Mouse (Mus musculus) adrenal gland, postnatal 25 days (tissue): ENCODE results near the gene Rbmx. TPM values are rescaled to one million over a fixed set of nuclear protein-coding genes. Genes with fewer than 3 reads are reported as not detected.

Experiments used
- DNase-seq: peaks from one replicate; pipeline ENCODE4 v3.0.0; 2021; ENCODE audit warnings: mixed read lengths
- long read RNA-seq: library from polyadenylated mRNA; stranded (forward); transcript quantifications from one replicate; pipeline ENCODE4 v2.0.0, GENCODE M21; 2021
- total RNA-seq: library from RNA; stranded (reverse); gene quantifications from 2 replicates; pipeline ENCODE4 v1.2.3, GENCODE M21; 2021

Rbmx gene
- total RNA-seq: 30.8 and 33.0 TPM in 2 replicates
- long read RNA-seq, transcript Rbmx-205 (10 exons, 2,139 nt): major isoform, 9 of 26 reads
- long read RNA-seq, partial matches to known transcripts: 0 of 26 reads
- long read RNA-seq, other reads (novel, unspliced or antisense): 13 of 26 reads

DNA sequence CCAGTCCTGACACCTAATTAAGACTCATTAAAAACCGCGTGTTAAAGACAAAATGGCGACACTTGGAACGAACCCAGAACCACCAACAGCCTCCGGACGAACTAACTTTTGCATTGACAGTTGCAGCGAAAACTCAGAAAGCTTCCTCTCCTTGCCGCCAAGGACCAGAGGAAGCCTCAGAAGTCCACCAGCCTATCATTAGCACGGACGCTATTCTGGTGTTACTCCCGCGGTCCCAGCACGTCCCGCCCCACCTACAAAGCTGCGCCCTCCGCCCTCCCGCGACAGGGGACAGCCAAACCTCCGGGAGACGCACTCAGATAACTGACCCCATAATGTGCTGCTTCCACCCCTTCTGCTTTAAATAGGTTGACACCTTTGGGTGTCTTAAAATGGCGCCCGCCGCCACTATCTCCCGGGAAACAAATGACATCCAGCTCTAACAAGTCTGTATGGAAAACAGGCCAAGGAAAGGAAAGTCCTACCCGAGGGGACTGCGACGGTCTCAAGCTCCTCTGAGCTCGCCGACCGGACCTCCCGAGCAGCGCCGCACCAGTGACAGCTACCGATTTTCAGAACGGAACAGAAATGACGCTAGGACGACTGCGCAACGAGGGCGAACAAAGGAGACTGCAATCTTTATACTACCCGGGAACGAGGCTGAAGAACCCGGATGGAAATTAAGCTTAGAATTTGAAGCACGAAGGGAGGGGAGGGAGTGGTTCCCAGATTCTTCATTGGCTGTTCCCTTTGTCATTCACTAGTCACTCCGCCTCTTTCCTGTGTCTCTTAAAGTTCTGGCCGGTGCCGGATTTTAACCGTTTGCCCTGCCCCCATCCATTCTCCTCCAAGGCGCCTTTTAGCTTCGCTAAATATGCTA is at the start of gene Rbmx:
TSS of gene Rbmx (minus strand) at position 670 of the 880 bp plus-strand sequence.
- peak; percentile 68 for DNase-seq

DNA sequence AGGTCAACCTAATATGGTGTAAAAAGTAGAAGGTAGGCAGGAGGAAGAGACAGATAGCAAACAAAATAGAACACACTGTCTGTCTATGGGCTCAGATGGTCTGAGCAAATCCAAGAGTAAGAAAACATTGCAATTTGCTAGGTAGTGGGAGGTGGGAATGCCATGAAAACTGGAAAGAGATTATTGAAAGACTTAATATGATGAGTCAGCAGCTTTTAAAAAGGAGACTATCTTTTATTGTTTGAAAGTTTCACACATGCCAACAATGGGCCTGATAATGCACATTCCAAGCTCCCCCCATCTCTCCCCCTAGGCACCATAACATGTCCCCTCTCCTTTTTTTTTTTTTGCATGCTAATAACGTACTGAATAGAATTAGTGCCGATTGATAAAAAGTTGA is 41.1 kb upstream of the Rbmx start:
- DNase-seq: no peak

DNA sequence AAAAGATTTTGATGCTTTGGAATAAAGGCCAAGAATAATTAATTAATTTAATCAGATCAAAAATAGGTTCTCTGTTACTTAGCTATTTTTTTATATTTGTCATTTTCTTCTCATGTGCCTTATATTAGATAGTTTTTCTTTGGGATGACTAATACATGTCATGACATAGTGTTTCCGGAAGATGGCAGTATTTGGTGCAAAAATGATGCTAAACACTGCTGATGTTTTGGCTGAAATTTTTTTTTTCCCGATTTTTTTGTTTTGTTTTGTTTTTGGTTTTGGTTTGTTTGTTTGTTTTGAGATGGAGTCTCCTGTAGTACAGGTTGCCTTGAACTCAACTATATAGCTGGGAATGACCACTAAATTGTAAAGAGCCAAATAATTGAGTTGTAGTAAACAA is 38.8 kb upstream of the Rbmx start:
- DNase-seq: no peak

DNA sequence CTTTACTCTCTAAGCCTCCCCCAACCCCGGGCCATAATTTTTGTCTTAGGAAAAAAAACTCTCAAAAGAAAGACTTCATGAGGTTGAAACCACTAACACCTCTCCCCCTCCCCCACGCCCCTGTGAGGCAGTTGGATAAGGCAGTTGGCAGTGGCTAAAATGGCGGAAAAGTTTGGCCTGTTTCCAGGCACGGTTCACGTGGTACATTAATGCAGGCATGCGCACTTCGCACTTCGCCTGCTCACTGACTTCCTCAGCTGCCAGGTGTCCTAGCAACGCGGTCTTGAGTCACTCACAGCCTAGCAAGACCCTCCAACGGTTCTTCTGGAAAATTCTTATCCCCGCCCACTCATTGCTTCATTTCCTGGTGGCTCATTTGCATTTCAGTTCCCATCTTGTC is 15.9 kb upstream of the Rbmx start, which contains the start of gene Gm364:
TSS of gene Gm364 (plus strand) at position 386 of the 400 bp plus-strand sequence.
- DNase-seq: no peak

DNA sequence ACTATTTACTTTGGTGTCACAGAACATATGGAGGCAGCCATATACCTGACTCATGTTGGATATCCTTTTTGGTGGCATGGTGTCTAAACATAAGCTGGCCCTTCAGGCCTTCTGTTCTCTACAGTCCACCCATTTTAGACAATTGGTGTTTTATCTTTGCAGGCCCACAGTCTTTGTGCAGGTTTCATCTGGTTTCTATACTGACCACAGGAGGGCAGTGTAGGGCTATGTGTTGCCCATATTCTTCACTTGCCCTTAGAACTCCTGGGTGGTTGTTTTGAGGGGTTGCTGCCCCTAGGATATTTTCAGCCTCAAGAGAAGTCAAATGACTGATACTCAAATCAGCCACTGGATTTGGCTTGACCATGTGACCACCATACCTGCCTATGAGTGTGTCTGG is 10.8 kb upstream of the Rbmx start:
- DNase-seq: no peak

DNA sequence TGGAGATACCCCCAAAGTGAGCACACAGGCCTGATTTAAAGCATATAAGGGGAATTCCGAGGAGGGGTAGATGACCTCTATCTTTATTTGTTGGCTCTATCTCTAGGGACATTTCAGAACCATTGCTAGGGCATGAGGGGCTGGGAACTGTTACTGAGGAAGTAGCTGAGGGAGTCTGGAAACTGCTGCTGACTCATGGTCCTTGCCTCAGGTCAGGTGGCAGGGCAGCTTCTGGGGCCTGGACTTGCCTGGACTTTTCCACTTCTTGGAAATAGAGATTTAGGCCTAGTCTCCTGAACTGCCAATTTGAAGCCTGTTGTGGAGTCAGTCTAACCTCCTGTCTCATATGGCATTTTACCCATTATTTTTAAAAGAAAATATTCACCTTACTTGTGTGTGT is 8.6 kb upstream of the Rbmx start:
- DNase-seq: no peak

DNA sequence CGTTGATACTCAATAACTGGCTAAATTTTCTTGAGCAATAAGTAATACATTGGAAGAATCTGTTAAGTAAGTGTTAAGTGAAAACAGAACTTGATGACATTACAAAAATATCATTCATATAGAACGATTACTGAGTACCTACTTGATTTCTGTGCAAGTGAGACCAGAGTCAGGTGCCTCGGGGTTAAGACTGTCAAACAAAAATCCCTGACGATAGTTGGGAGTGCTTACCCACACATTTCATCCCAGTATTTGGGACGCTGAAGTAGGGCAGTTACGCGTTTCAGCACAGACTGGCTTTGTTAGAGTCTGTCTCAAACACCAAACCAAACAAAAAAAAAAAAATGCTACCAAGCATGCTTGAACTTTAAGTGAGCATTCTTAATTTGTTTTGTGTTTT is 576 bp upstream of the Rbmx start:
- DNase-seq: no peak

DNA sequence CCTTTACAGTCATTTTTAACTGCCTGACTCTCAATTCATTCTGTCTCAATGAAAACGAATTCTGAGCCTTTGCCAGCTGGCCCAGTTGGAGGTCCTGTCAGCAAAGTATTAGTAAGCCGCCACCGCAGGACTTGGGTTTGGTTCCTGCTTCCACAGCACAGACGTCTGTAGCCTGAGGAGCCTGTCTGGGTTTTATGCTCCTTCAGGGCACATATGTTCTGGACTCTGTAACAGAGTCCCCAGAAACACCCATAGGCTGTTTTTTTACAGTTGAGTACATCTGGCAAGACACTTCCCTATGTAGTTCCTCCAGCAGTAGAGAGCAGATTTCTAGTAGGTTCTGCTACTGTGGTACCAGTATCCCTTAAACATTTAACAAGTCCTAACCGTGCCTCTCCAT is 11.9 kb downstream of the Rbmx start:
- DNase-seq: peak; percentile 15

DNA sequence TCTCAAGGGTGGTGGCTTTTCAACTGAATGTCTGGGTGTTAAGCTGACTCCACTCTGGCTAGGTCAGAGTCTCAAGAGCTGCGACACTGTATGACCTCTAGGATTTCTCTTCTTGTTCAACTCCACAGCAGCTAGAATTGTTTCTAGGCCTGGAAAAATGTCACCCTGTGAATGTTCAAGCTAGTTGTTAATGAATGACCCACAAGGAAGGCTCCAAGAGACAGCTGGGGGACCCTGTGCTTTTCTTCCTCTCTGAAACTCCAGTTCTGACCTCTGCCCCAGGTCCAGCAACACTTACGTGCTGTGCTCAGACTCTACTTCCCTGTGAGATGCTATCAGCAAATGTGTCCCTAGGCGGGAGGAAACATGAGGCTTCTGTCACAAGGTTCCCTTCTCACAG is 14.3 kb downstream of the Rbmx start:
- no peak for DNase-seq

DNA sequence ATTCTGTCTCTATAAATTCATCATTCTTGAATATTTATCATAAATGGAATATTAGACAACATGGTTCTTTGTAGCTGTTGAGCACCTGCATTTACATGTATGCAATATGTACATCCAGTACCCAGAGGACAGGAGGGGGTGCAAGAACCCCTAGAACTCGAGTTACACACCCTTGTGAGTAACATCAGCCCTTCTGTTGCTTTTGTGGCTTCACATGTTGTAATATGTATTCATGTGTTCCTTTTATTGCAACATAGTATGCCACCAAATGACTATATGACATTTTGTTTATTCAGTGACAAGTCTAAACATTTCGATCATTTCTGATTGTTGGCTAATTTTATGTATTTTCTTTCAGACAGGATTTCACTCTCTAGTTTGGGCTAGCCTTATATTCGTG is 15.7 kb downstream of the Rbmx start:
- no peak for DNase-seq

DNA sequence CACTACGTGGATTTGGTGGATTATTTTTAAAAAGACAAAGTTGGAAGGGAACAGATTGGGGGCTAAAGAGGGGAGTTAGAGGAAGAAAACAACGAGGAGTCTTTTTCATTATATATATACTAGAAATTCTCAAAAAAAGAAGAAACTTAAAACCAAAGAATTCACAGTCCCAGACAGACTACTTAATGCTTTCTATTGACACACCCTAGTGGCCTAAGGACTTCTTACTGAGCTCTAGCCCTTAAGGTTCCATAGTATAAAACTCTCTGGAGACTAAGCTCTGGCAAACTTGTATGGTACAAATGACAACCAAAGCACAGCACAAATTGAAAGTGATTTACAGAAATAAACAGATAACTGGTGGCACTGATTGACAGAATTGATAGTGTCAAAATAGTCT is 18.8 kb downstream of the Rbmx start:
- no peak for DNase-seq

DNA sequence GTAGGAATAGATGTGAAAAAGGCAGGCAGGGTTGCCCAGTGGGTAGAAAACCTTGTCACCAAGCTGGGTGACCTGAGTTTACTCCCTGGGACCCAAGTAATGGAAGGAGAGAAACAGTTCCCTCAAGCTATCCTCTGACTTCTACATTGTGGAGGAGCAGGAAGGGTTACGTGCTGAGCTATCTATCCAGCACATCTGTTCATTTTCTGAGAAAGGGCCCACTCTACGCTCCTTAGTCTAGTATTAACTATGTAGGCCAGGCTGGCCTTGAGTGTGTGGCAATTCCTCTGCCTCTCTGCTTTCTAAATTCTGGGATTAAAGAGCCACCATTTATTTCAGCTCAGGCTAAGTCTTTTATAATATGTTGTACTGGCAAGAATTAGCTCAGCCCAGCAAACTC is 19.3 kb downstream of the Rbmx start:
- DNase-seq: no peak

DNA sequence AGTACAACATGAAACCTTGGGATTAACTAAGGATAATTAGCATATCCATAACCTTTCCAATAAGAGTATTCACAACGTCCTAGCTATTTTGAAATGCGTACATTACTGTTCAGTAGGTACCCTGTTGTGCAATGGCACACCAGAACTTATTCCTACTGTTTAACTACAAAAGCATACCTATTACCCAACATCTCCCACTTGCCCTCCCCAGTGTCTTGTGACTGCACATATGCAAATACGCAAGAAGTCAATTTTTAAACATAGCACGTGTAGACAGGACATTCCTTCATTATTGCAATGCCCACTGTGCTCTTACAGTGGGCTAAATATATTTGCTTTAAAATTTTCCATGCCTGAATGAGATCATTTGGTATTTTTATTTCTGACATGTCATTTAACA is 19.9 kb downstream of the Rbmx start:
- DNase-seq: no peak

DNA sequence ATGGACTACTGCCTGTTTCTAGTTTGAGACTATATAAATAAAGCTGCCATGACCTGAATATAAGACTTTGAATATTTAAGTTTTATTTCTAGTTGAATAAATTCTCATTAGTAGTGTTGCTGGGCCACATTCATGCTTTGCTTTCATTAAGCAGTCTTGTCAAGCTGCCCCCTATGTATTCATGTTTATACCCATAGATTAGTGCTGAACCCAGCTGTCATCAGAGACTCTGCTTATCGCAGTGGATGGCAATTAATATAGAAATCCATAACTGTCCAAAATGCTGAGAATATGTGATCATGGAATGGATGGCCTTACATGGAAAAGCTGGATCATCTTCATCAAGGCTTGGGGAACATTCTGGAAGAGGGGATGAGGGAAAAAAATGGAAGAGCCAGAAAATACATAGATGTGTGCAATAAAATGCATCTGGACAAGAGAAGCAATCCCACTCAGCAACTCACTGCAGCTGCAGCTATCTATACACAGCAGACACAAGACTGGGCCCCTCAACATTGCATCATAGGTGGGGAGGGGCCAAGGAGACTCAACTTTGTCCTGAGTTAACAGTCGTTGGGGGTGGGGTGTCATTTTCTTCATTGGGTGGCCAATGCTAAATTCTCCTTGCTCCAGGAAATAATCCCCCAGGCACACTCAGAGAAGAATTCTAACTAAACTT is 27.8 kb downstream of the Rbmx start:
- no peak for DNase-seq

DNA sequence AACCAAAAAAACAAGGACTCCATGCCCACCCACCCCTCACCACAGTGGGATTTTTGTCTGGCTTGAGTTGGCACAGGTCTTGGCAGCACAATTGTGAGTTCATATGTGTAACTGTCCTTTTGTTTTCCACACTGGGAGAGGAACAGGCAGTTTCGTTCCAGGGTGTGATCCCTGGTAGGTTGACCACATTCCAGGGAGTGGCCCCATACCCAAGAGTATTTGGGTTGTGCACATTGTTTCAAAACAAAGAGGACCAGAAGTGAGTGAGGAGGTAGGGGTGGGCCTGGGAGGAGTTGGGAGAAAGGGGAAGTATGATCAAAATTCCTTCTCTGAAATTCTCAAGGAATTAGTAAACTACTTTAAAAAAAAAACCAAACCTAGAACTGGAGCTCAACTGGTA is 33.5 kb downstream of the Rbmx start:
- DNase-seq: no peak

DNA sequence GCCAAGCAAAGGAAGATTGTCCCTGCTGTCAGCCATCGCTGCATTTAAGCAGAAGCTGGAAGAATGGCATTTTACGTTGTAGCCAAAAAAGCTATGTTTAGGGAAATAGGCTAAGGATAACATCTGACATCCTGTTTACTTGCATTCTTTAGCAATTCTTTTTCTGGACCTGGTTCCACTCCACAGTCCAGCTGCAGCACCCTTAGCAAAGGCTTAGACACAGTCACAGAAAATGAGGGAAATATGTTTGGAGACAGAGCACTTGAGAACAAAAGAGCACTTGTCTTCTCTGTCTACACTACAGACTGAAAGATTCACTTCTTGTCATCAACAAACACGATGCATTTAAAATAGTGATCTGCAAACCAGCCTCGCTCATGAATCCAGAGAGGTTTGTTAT is 53.6 kb downstream of the Rbmx start:
- DNase-seq: no peak

DNA sequence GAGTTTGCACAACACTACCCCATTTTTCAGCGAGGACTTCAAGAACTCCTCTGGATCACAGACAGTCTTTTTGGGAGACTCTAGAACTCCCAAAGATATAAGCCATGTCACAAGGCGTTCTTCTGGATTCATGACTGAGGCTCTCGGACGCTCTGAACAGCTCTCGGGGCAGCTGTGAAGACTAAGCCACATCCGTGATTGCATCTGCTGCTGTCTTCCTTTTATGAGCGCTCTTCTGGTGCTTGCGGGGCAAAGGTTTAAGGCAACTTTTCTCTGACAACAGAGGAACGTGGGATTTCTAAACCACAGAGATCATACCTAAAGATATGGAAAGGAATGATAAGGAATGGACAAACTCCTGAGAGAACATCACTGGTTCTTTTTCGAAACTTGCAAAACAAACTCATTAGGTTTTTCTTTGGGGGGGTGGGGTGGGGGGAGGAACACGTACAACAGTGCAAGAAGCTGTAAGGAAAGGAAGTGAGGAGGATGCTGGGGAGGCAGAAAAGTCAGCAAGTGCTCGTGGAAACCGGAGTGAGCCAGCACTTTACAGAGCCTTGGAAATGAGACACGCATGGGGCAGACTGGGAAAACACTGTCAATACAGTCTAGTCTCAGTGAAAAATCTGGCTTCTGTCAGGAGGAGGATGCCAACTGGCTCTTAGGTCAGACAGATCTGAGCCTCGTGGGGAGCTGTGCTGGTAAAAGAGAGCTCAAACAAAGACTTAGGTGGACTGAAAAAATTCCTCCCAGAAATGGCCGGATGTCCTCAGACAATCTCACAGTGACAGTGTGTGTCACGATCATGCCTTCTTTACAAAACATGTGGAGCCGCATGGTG is 54.2 kb downstream of the Rbmx start, which contains the start of gene Arhgef6:
TSS of gene Arhgef6 (minus strand) at position 359 of the 841 bp plus-strand sequence.
- no peak for DNase-seq

DNA sequence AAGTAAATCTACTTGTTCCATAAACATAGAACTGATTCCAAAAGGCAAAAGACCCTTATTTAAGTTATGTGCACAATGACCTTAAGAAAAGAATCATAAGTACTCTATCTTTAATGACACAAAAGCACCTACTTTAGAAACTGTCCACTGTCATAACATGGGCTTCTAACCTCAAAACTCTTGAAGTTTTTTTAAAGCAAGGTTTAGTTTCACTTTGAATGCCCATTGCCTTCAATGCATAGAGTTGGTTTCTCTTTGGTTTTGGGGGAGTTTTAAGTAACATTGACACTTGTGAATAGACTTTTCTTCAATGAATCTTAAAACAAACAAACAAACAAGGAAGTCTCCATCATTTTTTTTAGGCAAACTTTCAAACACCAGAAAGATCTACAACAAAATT is 55.3 kb downstream of the Rbmx start:
- no peak for DNase-seq

DNA sequence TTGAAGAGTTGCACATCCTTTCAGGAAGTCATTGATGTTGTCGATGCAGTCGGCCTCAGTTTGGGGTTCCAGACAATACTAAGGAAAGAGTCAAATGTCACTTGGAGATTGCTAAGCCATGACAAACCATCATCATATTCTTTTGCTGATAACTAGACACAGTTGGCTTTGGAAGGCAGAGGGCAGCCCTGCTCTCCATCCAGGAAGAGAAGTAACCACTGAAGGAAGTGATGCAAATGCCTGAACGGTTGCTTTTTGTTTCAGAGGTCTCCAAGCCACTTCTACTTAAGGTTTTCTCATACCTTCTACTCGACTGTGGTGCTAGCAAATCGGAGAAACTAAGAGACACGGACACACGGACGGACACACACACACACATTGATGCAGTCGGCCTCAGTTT is 55.9 kb downstream of the Rbmx start:
- no peak for DNase-seq

DNA sequence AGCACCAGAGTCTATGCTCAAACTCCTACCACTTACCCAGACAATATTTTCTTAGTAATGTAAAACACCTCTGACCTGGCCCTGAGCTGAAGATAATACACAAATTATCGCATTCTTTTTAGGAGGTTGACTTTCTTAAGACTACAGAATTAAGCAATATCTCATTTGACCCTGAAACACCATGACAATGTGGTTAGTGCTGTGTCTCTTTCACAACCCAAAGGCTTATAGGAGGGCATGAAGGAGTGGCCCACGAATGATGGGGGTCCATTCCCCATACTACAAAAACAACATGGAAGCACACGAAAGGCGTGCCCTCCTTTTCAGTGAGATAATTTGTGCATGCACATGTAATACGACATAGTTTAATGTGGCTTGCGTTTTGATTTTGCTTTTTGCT is 57.5 kb downstream of the Rbmx start:
- no peak for DNase-seq
